7 mouse cellular contexts compared by ENCODE assay signal in the genomic region with DNA sequence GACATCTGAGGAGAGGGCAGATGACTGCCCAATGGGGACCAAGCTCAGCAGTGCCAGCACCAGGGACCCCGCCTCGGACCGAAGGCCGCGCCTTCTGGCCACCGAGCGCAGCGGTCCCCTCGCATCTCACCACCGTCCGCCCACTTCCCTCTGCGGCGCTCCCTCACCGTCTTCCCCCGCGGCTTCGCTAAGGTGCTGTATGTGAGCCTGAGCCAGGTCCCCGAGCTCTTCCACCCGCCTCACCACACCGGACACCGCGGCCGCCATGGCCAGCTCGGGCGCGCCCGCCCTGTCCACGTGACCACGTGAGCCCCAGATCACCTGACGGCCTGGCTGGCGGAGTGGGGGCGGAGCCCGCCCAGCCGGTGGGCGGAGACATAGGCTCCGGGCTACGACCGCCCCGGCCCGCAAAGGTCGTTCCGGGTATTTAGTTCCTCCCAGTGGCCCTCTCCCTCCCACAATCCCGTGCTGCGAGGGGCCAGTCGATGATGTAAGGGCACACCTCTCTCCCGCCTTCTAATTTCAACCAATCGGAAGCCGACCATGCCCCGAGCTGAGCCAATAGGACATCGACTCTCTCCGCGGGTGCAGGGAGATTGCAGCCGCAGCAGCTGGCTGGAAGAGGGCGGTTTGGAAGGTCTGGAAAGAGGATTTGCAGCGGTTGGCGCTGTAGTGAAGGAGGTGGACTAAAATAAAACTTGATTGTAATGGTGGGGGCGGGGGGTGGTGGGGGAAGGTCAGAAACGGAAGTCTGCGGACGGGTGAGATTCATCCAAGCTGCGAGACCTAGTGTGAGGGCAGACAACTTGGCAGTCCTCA. TPM values are rescaled to one million over a fixed set of nuclear protein-coding genes. Genes with fewer than 3 reads are reported as not detected.
A peak's percentile ranks its signal among the peaks of the same experiment; 100 is the strongest.
DNase-seq lines count a peak whose midpoint lies in the region; ATAC-seq and TF ChIP-seq lines count a peak whose summit lies in the region.

TSS of gene AW549877 (minus strand) at position 297 of the 819 bp plus-strand sequence.

- H3K36me3 ChIP-seq in embryonic facial prominence, embryonic 12.5 days, result peaks cover 11% of the 10 kb centered on the region; the same call in 1 of the 2 replicates
- H3K36me3 ChIP-seq in kidney, adult 2 months (ENCODE audit: control insufficient read depth, insufficient read depth, low read length), result peaks cover 6% of the 10 kb centered on the region
- peaks cover 14% of the 10 kb centered on the region for H3K36me3 ChIP-seq in limb, embryonic 12.5 days
- H3K36me3 ChIP-seq in midbrain, embryonic 15.5 days (replicated peaks), result no peaks in the 10 kb centered on the region
- H3K36me3 ChIP-seq in spleen, adult 2 months (ENCODE audit: control insufficient read depth, insufficient read depth, low read length), result peaks cover 7% of the 10 kb centered on the region

- H3K9me3 ChIP-seq in embryonic facial prominence, embryonic 12.5 days, result no peaks in the 10 kb centered on the region
- no peaks in the 10 kb centered on the region for H3K9me3 ChIP-seq in limb, embryonic 12.5 days
- H3K9me3 ChIP-seq in midbrain, embryonic 15.5 days, result no peaks in the 10 kb centered on the region

- under 1% methylated on average over 61 of the region's 61 CpGs for WGBS in embryonic facial prominence, embryonic 12.5 days
- WGBS in kidney, adult 2 months, result under 1% methylated on average over 61 of the region's 61 CpGs
- under 1% methylated on average over 61 of the region's 61 CpGs for WGBS in limb, embryonic 12.5 days
- 0% methylated on average over 61 of the region's 61 CpGs for WGBS in midbrain, embryonic 15.5 days
- WGBS in spleen, adult 2 months, result 1% methylated on average over 61 of the region's 61 CpGs

- H3K9ac ChIP-seq in embryonic facial prominence, embryonic 12.5 days, result peak within 1 kb of the TSS; percentile 72
- peak within 1 kb of the TSS; percentile 79 for H3K9ac ChIP-seq in limb, embryonic 12.5 days (replicated peaks)
- H3K9ac ChIP-seq in midbrain, embryonic 15.5 days, result peak within 1 kb of the TSS; percentile 94

- peaks cover 5% of the 10 kb centered on the region for H3K4me1 ChIP-seq in embryonic facial prominence, embryonic 12.5 days
- H3K4me1 ChIP-seq in kidney, adult 2 months (ENCODE audit: control insufficient read depth, insufficient read depth, low read length), result no peaks in the 10 kb centered on the region; the same call in 1 of the 2 replicates
- H3K4me1 ChIP-seq in limb, embryonic 12.5 days (replicated peaks), result peaks cover 6% of the 10 kb centered on the region; the same call in 1 of the 2 replicates
- peaks cover 12% of the 10 kb centered on the region for H3K4me1 ChIP-seq in midbrain, embryonic 15.5 days
- no peaks in the 10 kb centered on the region for H3K4me1 ChIP-seq in spleen, adult 2 months (ENCODE audit: control insufficient read depth, insufficient read depth, insufficient read length)

- H3K4me3 ChIP-seq in embryonic facial prominence, embryonic 12.5 days, result peak within 1 kb of the TSS; percentile 70
- H3K4me3 ChIP-seq in kidney, adult 2 months (ENCODE audit: insufficient read depth, low read depth, low read length), result peak within 1 kb of the TSS; percentile 77
- H3K4me3 ChIP-seq in limb, embryonic 12.5 days (replicated peaks), result peak within 1 kb of the TSS; percentile 69
- H3K4me3 ChIP-seq in midbrain, embryonic 15.5 days, result peak within 1 kb of the TSS; percentile 87
- H3K4me3 ChIP-seq in spleen, adult 2 months (ENCODE audit: extremely low read depth, insufficient read depth, insufficient read length), result peak within 1 kb of the TSS; percentile 96

- peak within 1 kb of the TSS; percentile 52 for H3K4me2 ChIP-seq in embryonic facial prominence, embryonic 12.5 days (replicated peaks)
- H3K4me2 ChIP-seq in limb, embryonic 12.5 days, result peak within 1 kb of the TSS; percentile 69
- peak within 1 kb of the TSS; percentile 78 for H3K4me2 ChIP-seq in midbrain, embryonic 15.5 days

- no peak for TF ChIP-seq CTCF in kidney, adult 2 months (conservative IDR thresholded peaks at IDR 0.05; ENCODE audit: insufficient read depth, insufficient read length, low read depth, low read length)
- no peak for TF ChIP-seq CTCF in spleen, adult 2 months (IDR thresholded peaks at IDR 0.05; ENCODE audit: extremely low read depth, insufficient read depth, insufficient read length, insufficient replicate concordance)

- peak within 1 kb of the TSS; percentile 93 for H3K27ac ChIP-seq in embryonic facial prominence, embryonic 12.5 days
- H3K27ac ChIP-seq in kidney, adult 2 months (ENCODE audit: insufficient read depth, low read depth, low read length), result peak within 1 kb of the TSS; percentile 99
- peak within 1 kb of the TSS; percentile 89 for H3K27ac ChIP-seq in limb, embryonic 12.5 days
- H3K27ac ChIP-seq in midbrain, embryonic 15.5 days, result peak within 1 kb of the TSS; percentile 92
- peak within 1 kb of the TSS; percentile 98 for H3K27ac ChIP-seq in spleen, adult 2 months (ENCODE audit: insufficient read depth, low read length)

- no peaks in the 10 kb centered on the region for H3K27me3 ChIP-seq in embryonic facial prominence, embryonic 12.5 days
- no peaks in the 10 kb centered on the region for H3K27me3 ChIP-seq in kidney, adult 2 months (replicated peaks; ENCODE audit: control insufficient read depth, insufficient read depth, low read length)
- H3K27me3 ChIP-seq in limb, embryonic 12.5 days, result no peaks in the 10 kb centered on the region
- no peaks in the 10 kb centered on the region for H3K27me3 ChIP-seq in midbrain, embryonic 15.5 days (replicated peaks)
- no peaks in the 10 kb centered on the region for H3K27me3 ChIP-seq in spleen, adult 2 months (ENCODE audit: control insufficient read depth, insufficient read depth, low read length)

- DNase-seq in adrenal gland, postnatal 25 days, result peak; percentile 98
- DNase-seq in heart, adult 18-20 months, result peak; percentile 97 to 99
- DNase-seq in kidney, adult 2 months, result peak; percentile 99
- peak; percentile 98 for DNase-seq in spleen, adult 2 months (ENCODE audit: low read depth in 1 of 2, low spot score in 2 of 2)

- peak; percentile 89 for TF ChIP-seq POLR2A in kidney, adult 2 months (IDR thresholded peaks at IDR 0.05; ENCODE audit: low read depth, low read length)
- peak; percentile 97 for TF ChIP-seq POLR2A in spleen, adult 2 months (IDR thresholded peaks at IDR 0.05; ENCODE audit: low read depth, low read length)

- peak; percentile 98 for ATAC-seq in embryonic facial prominence, embryonic 12.5 days (ENCODE audit: insufficient number of reproducible peaks, insufficient read depth, low FRiP score, low TSS enrichment)
- peak; percentile 99 for ATAC-seq in limb, embryonic 12.5 days (ENCODE audit: insufficient number of reproducible peaks, insufficient read depth, low FRiP score, low TSS enrichment, low read depth)
- ATAC-seq in midbrain, embryonic 15.5 days (replicated peaks), result peak; percentile 100

RNA-seq across cellular contexts. Expression of gene AW549877, which starts in this region (rescaled TPM):
- 51.8 and 72.3 TPM in 2 replicates for total RNA-seq in adrenal gland, postnatal 25 days (2021)
- 36.8 and 44.2 TPM in 2 replicates for polyA plus RNA-seq in embryonic facial prominence, embryonic 12.5 days (2016; fragmentation: Nextera tagmentation; extraction: Ambion mirVana)
- 10 to 100 TPM; 15.8 to 21.3 TPM for total RNA-seq in heart, adult 18-20 months (2021)
- polyA plus RNA-seq in kidney, adult 2 months (2012; rRNA removed), result 15.3 and 20.5 TPM in 2 replicates
- polyA plus RNA-seq in limb, embryonic 12.5 days (2016; fragmentation: Nextera tagmentation; extraction: Ambion mirVana), result 35.2 and 42.8 TPM in 2 replicates
- polyA plus RNA-seq in midbrain, embryonic 15.5 days (2015; fragmentation: Nextera tagmentation; extraction: Ambion mirVana), result 39.3 and 41.2 TPM in 2 replicates
- 6.1 and 6.3 TPM in 2 replicates for polyA plus RNA-seq in spleen, adult 2 months (2012; rRNA removed)

Comparison
In these comparisons a context has a peak if more than half of its experiments do, and no peak if none do; other contexts are left out.
1. Peak in every context shown above with its lines: DNase-seq, ATAC-seq, H3K4me3 ChIP-seq and H3K27ac ChIP-seq.